Mouse (Mus musculus): ENCODE measurements at regions not wholly inside any gene's neighbourhood (a gene's known extent, or its start where the extent isn't known, plus 50 kb on each side); places are given as distances from the start of the nearest gene placed in this dataset.

DNA sequence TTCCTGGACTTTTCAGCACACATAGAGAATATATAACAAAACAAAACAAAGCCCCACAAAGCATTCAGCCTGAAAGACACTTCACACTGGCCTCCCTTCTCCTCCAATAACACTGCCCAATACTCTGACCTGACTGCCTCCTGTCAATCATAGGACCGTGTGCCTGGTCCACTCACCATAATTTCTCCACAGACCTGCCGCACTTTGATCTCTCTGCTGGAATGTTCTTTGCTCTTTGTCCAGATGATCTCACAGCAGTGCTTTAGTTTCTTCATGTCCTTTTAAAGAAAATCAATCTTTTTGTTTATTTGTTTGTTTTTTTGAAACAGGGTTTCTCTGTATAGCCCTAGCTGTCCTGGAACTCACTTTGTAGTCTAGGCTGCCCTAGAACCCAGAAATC, 1496.0 kb upstream of the Nudt12 start:
- DNase-seq (ENCODE audit: low read depth, low spot score), result no peak

DNA sequence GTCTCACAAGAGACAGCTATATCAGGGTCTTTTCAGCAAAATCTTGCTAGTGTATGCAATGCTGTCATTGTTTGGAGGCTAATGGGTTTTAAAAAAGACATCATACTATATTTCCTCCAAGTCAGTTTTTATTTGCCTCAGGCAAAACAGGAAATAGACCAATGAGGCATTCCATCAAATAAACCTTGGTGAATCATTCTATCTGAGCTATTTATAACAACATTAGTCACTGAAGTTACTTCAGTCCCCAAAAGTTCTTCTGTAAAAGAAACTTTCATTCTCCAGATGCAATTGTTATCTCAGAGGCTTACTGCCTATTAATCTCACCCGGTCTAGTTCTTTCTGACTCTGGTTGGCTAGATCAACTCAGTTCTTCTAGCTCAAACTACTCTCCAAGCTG, 1455.7 kb upstream of the Nudt12 start:
- DNase-seq (ENCODE audit: low read depth, low spot score), result no peak

DNA sequence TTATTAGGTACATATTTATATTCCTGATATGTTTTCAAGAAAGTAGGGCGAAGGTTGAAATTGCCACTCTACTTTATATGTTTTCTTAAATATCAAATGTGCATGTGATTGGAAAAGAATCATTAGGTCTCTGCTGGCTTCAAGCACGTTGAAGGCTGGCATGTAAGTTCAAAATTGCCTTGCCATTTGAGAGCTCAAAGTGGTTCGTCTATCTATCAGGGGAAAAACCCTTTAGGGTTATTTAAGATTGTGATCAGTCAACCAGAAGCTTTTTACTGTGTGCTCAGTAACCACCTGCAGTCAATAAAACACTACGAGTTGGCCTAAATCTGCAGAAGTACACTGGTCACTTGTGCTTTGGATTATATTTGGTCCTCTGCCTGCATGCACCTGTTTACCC, 1451.9 kb upstream of the Nudt12 start:
- DNase-seq (ENCODE audit: low read depth, low spot score), result peak; percentile 92

- no peak for DNase-seq (ENCODE audit: low read depth, low spot score)
These were observed 1439.7 kb upstream of the Nudt12 start for GRCm38 (mm10) chr17:60452861-60453260.

DNA sequence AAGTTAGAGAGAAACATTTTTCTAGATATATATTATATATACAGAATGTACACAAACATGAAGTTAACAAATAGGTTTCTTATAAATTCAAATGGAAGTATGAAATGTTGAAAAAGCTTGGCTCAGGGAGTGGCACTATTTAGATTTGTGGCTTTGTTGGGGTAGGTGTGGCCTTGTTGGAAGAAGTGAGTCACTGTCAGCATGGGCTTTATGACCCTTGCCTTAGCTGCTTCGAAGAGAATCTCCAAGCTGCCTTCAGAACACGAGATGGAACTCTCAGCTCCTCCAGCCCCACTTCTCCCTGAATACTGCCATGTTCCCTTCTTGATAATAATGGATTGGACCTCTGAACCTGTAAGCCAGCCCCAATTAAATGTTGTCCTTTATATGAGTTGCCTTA, 1410.4 kb upstream of the Nudt12 start:
- DNase-seq (ENCODE audit: low read depth, low spot score), result no peak
